Mouse (Mus musculus) gastrocnemius, postnatal 4 days (tissue): ENCODE measurements at regions not wholly inside any gene's neighbourhood (a gene's known extent, or its start where the extent isn't known, plus 50 kb on each side); places are given as distances from the start of the nearest gene placed in this dataset.
A peak's percentile ranks its signal among the peaks of the same experiment; 100 is the strongest.

Experiments used
- DNase-seq, 2 experiments: peaks; one replicate each; pipeline ENCODE4 v3.0.0; 2021 to 2022; ENCODE audit warnings: low spot score in 2 of 2, mixed read lengths in 2 of 2

DNA sequence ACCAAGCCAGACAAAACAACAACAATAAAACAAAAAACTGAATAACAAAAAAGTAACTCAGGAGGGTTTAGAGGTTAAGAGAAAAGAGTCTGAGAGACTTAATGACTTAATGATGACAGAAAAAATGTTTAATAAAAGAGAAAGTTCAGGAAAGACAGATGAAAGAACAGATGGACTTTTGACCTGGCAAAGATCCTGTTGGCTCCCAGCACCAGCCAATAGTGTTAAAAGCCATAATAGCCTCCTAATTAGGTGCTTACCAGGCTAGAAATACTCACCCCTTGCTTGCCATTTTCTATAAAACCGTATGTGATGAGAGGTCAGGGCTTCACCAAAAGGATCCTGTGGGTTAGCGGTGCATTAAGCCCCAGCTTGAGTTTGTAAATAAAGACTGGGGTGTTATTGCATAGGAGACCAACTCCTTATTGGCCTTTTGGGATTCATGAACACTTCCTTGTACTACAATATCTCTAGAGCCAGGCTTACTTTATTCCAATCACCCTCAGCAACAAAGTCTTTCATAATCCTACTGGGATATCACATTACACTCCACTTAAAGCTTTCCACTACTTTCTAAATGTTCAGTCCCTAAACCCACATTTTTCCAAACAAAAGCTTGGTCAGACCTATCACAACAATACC, 282.1 kb upstream of the Rasa1 start:
- no peak for DNase-seq

DNA sequence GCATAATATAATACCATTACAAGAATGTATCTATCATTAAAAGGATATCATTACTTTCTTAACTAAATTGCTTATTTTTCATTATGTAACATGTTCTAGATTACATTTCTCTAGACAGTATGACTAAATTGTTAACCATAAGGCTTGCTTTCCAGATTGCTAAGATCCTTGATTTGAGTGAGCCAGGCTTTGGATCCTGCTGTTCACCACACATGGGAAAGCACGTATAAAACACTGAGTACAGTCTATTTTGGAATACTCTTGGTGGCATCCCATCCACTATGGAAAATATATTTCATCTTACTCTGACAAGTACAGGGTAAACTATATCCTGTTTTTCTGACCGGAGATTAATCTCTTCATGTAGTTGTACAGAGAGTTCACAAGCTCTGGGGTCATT, 268.9 kb upstream of the Rasa1 start:
- no peak for DNase-seq

DNA sequence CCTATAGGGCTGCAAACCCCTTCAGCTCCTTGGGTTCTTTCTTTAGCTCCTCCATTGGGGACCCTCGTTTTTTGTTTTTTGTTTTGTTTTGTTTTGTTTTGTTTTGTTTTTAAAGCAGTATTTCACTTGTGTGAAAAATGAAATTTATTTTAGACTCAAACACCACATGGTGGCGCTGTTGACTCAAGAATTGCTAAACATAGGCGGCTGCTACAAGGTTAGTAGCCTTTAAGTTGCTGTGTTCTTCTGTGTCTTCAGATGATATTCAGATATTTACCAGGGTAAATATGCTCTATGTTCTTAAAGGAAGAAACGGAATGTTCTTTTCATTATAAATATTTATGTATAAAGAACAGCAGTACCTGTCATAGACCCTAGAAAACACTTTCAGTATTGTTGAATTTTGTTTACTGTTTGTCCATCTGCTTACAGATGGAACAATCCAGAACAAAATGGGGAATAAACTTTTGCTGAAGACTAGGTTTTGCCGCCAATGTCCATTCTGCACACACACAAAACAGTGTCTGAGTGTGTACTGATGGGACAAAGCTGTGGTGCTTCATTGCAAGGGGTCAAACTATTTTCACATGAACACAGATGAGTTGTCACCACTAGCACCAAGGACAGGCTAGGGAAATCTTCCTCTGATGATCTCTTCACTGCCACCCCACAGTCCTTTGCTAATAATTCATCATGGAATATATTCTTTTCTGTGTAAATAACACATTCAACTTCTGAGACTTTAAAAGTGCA, 267.3 kb upstream of the Rasa1 start:
- peak; percentile 30 to 53 for DNase-seq

DNA sequence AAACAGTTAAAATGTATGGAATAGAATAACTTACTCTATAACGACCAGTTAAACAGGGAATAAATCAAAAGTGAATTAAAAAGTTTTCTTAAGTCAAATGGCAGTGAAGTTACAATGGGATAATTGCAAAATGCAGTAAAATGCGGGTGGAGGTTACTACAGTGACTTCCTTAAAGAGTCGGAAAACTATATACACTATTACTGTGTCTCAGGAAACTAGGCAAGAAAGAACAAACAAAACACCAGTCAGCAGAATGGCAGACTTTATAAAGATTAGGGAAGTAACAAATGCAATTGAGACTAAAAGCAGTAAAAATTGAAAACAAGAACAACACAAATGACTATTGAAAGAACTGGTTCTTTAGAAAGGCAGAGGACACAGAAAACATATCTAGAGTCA, 264.1 kb upstream of the Rasa1 start:
- no peak for DNase-seq

DNA sequence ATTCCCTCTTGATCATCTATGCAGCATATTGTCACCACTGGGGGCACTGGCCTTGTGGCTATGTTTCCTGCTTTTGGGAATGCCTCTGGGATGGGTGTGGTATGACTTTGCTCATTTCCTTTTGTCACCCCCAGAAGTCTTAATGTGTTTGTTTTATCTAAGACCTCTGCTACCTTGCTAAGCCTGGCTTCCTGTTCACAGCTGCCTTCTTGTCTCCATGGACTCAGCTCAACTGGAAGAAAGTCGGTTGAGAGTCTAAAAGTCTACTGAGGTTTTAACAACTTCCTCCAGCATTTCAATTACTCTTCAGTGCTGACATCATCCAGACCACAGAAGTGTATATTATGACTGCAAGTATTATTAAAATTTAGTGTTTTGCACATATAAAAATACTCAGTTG, 220.7 kb upstream of the Rasa1 start:
- no peak for DNase-seq

DNA sequence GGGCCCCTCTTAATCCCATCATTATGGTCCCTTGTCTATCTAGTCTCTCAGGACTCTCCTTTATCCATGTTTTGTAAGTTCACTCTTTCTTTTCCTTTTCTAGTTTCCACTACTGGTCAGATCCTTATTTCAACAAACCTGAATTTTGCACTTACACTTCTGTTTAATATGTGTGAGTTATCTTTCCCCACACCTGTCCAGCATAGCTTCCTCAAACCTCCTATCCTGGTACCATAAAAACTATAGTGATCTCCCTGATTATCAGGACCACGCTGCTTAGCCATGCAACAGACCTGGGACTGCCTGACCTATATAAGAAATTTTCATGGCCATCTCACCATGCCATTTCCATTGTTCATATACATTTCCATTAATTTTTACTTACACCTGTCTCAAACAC, 219.6 kb upstream of the Rasa1 start:
- no peak for DNase-seq

DNA sequence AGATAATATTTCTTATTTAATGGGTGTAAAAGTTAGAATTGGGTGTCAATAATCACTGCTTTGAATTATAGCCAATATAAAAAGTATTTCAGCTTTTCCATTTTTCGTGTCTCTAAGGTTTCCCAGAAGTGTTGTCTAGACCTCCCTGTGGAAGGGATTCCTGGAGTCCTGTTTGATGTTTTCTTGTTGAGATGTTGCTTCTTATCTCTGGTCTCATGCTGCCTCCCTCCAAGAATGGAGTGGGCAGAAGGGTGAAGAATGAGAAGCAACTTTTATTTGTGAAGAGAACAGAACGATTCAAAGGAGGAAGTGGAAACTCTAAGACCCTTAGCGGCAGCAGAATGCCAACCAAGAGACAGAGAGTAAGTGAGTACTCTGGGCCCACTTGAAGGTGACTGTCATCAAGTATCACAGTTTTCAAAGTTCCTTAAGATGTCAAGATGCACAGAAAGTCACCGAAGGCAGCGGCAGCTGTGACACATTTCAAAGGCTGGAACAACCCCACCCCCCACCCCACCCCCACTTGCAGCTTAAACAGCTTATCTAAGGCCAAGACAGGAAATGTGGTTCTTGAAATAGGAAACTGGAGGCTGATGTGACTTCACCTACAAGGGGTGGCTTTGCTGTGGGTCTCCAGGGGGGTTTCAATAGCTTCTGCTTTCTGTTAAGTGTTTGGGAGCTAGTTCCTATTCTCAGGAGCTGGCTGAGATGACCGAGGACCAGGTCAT, 218.6 kb upstream of the Rasa1 start:
- no peak for DNase-seq

DNA sequence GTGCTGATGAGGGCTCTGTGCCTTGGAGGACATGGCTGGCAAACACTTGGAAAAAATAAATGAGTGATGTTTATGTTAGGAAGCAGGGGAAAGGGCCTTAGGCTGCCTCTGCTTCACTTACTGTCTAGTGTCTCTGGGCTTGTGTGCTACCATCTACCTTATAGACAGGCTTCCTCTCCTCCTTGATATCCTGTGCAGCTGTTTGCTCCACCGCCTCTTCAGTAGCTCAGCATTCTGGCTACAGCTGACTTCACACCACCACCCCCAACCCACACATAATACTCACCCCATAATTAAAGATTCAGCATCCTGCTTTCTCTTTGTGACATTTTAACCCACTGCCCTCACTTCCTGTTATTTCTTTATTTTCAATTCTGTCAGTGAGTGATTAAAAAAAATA, 217.9 kb upstream of the Rasa1 start:
- DNase-seq: no peak

DNA sequence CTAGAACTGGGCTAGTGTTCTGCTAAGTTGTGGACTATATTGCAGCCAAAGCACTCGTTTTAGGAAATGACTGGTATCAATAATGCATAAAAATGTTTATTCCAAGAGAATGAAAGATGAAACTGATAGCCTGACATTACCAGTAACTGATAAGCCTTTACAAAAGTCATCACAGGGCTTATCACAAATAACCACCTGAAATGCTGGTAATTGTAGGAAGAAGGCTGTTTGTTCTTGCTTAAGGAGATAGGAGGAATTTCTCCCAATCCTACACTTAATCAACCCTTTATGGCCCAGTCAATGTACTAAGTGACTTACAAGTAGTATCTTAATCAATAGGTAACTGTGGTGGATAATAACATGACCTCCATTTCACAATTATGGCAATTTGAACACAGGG, 217.1 kb upstream of the Rasa1 start:
- DNase-seq: no peak

DNA sequence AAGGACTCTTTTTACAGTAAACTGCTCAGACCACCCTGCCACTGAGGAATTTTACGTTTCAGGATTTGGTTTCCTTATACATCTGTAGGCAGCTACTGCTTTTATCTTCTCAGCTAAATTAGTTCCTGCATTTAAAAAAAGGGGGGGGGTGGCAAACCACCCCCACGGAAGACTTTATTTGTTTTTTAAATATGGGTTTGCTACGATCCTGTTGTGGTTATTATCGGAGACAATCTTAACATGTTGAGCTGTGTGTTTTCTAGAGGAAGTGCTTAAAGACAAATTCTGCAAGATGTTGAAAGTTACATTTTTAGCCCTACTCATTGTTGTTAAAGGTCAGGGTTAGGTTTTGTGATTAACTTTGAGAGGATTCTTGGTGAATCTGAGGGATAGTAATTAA, 216.1 kb upstream of the Rasa1 start:
- no peak for DNase-seq

DNA sequence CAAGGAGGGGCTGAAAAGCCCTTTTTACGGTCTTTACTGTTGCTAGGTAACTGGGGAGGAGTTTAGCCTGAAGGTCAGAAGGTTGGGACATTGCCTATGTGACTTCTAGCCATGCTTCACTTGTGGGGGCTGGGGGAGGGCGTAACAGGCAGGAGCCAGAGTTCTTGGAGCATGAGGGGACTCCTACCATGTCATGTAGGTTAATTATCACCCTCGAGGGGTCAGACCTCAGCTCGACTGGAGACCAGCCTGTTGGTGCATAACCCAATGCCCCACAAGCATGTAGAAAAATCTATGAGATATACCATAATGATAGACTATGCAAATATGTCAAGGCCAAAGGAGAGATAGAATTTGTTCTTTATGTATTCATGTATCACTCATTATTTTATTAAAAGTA, 215.1 kb upstream of the Rasa1 start:
- DNase-seq: no peak

DNA sequence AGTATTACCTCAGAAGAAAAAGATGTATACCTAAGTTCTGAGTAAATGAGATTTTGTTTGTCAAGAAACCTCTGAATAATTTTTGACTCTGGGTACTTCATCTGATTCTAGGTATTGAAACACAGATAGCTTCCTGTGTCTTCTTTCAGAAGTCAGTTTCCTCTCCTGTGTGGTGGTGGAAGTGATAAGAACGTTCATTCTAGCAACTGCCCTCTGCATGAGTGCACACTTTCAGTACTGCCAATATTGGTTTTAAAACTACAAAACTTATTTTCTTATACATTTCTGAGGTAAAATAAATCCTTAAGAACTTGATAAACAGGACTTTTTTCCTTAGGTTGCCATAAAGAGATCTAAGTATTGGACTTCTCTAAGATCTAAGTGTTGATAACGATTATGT, 209.8 kb upstream of the Rasa1 start:
- DNase-seq: no peak

DNA sequence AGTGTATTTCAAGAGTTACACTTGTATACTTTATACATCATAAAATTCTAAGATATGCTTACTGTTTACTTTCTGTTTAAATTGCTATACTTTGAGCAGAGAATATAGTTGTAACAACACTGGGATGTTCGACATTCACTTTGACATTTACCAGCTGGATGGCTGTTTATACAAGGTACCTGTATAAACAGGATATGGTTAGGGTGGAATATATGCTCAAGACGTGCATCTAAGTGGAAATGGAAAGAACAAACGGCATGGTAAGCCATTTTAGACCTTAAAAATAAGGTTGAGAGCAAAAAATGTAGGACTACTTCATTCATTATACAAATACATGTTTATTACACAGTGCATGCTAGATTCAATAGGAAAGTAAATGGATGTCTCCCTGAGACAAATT, 195.9 kb upstream of the Rasa1 start:
- DNase-seq: no peak

DNA sequence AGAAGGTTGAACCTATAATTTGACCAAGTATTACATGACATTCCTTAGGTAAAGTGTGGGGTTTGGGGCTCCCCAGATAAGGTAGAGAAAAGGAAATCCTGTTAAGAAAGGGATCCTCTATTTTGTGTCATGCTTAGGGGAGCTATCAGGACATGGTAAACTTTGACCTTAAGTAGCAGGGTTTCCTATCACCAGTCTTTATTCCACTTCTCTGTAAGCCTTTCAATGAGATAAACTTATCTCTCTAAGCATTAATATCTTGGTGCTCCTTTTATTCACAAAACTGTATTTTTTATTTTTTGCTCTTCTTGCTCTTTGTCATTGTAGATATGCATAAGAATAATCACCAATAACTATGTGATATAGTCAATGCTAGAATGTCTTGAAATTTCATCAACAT, 194.4 kb upstream of the Rasa1 start:
- DNase-seq: no peak

DNA sequence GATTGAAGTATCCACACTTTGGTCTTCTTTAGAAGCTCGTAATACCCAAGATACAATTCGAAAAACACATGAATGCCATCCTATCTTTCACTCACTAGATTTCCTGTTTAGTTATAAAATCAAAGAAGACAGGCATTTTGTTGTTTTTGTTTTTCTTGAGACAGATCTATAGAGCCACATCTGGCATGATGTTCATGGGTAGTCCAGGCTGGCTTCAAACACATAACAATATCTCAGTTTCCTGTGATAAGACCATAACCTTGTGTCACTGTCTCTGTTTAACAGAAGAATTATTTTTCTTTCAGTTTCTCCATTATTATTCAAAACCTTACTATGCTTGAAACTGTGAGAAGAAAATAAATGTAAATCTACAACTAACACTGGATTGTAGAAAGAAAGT, 190.5 kb upstream of the Rasa1 start:
- no peak for DNase-seq

DNA sequence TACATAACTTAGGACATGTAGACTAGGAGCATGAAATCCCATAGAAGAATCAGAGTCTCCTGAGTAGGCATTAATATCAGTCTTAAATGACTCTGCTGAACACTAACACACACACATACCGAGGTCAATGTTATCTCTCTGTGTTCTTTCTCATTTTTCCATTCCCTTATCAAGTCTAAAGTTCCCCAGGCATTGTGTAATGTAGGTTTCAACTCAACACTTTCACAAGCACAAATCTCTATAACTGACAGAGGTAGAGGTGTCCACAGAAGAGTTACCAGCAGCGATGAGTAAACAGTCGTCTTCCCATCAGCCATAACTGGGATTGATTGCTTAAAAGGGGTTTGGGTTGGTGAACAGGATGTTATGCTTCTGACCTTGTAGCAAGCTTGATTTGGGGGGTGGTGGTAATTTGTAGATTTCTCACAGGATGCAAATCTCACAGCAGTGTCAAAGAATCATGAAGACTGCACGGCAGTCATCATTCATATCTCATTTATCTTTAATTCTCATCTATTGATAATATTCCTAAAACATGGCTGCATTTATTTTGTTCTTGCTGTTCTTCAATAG, 187.4 kb upstream of the Rasa1 start:
- DNase-seq: no peak

DNA sequence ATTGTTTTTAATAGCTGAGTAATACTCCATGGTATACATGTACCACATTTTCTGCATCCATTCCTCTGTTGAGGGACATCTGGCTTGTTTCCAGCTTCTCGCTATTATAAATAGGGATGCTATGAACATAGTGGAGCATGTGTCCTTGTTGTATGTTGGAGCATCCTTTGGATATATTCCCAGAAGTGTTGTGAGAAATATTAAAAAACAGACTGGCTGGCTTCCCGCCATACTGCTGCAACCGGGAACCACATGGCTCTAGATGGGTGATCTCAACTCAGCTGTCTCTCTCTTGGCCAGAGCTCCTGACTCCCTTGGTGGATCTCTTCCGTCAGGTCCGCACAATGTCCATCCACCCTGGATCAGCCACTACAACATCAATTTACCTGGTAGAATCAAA, 182.4 kb upstream of the Rasa1 start:
- DNase-seq: no peak

DNA sequence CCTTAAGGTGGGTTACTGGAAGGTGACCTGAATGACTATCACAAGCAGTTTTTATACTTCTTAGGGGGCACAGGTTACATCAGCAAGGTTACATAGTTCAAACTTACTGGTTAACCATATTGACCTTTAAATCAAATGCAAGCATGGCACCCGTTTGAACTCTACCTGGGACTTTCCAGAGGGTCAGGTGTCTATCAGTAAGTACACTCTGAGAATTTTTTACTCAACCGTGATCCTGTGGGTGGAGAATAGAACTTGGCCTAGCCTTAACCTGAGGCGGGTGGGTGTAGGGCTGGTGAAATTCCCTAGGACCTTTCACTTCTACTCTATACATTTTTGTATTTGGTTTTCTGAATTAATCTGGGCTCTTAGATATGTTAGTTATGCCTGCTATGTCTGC, 170.5 kb upstream of the Rasa1 start:
- DNase-seq: no peak

DNA sequence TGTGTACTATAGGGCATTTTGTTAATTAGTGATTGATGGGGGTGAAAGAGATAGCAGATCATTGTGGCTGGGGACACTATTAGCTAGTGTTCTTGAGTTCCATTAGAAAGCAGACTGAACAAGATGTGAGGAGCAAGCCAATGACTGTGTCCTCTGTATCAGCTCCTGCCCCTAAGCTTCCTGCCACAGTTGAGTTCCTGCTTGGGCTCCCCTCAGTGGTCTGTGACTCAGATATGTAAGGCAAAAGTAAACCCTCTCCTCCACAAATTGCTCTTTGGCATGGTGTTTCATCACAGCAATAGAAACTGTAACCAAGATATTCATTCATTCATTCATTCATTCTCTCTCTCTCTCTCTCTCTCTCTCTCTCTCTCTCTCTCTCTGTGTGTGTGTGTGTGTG, 169.7 kb upstream of the Rasa1 start:
- no peak for DNase-seq

DNA sequence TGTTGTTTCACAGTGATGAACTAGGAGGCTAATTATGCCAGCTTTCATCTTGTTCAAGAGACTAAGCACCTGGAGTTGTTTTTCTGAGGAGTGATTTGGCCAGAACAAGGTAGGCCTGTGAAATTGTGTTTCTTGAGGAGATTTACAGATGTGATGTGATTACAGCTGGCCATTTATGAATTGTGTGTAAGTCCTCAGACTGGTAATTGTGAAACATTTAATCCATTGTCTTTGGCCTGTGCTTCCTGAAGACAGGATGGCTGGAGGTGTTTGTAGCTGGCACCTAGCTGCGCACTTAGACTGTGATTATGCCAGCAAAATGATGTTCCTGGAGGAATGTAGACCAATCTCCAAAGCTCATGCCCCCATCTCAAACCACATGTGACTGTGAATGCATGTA, 150.7 kb upstream of the Rasa1 start:
- DNase-seq: no peak

DNA sequence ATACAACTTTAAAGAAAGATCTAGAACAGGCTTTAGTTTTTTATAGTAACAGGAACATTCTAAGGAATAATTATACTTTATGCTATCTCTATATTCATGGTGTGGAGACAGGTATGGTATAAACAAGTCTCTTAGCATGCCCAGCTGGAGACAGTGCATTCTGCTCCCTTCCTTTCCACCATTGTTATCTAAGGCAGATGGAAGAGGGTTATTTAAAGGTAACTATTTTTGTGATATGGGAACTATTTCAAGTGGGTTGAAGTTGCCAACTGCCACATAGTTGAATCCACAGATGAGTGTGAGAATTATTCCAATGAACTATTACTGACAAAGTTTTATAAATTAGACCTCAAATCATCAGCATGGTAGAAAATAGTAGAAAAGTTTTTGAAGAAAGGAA, 148.9 kb upstream of the Rasa1 start:
- DNase-seq: no peak

DNA sequence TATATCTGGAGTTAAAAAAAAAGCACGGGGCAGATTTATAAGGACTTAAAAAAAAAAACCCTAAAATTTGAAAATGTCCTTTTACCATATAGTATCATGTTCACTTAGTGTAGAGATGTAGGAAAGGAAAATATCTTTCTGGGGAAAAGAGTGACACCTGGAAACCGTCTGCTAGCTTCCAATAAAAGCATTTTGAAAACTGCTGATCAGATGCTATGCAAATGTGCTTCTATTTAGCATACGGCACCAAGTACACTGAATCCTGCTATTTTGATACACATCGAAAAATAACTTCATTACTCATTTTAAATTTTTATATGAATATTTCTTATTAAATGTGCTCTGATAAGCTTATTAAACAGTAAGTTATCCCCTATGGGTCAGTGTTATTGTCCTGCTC, 148.1 kb upstream of the Rasa1 start:
- no peak for DNase-seq
